Mouse (Mus musculus): Measurements from ENCODE around the gene Fpgs. TPM values are rescaled to one million over a fixed set of nuclear protein-coding genes. Genes with fewer than 3 reads are reported as not detected.
A peak's percentile ranks its signal among the peaks of the same experiment; 100 is the strongest.

The Fpgs gene
- total RNA-seq, 2 experiments from 2014 or later = 6.0 to 7.4 TPM

- no peak for DNase-seq
- intact Hi-C loops (cut with DNase I) = no loop called here
Measured at GRCm38 (mm10) chr2:32676821-32677220, 27.1 kb downstream of the Fpgs start.

- intact Hi-C loops (cut with DNase I) = no loop called here
- DNase-seq = no peak
Measured at GRCm38 (mm10) chr2:32673176-32673917, 30.6 kb downstream of the Fpgs start.

- intact Hi-C loops (cut with DNase I) = no loop called here
Measured at GRCm38 (mm10) chr2:32671907-32672595, 31.9 kb downstream of the Fpgs start.

GRCm38 (mm10) chr2:32671147-32671546, 32.8 kb downstream of the Fpgs start:
- intact Hi-C loops (cut with DNase I) = no loop called here
- DNase-seq = no peak

More at GRCm38 (mm10) chr2:32671907-32672595, 31.9 kb downstream of the Fpgs start:
- no peak for DNase-seq

GRCm38 (mm10) chr2:32669876-32670275, 34.1 kb downstream of the Fpgs start:
- intact Hi-C loops (cut with DNase I) = no loop called here
- DNase-seq = no peak

- DNase-seq = no peak
- intact Hi-C loops (cut with DNase I) = no loop called here
Measured at GRCm38 (mm10) chr2:32668176-32668575, 35.8 kb downstream of the Fpgs start.

GRCm38 (mm10) chr2:32667775-32668174, 36.2 kb downstream of the Fpgs start:
- intact Hi-C loops (cut with DNase I) = no loop called here
- DNase-seq = no peak

- DNase-seq = no peak
- intact Hi-C loops (cut with DNase I) = no loop called here
Measured at GRCm38 (mm10) chr2:32665853-32666252, 38.1 kb downstream of the Fpgs start.

- intact Hi-C loops (cut with DNase I) = no loop called here
- no peak for DNase-seq
Measured at GRCm38 (mm10) chr2:32665345-32665744, 38.6 kb downstream of the Fpgs start.

GRCm38 (mm10) chr2:32662291-32662690, 41.7 kb downstream of the Fpgs start:
- intact Hi-C loops (cut with DNase I) = no loop called here
- DNase-seq = no peak

- intact Hi-C loops (cut with DNase I) = no loop called here
- DNase-seq = peak in 1 of 2 experiments; percentile 47
Measured at GRCm38 (mm10) chr2:32661509-32662107, 42.3 kb downstream of the Fpgs start.

GRCm38 (mm10) chr2:32658873-32659272, 45.1 kb downstream of the Fpgs start:
- intact Hi-C loops (cut with DNase I) = no loop called here
- DNase-seq = no peak

GRCm38 (mm10) chr2:32655826-32656225, 48.1 kb downstream of the Fpgs start:
- intact Hi-C loops (cut with DNase I) = no loop called here
- DNase-seq = peak; percentile 75

- intact Hi-C loops (cut with DNase I) = no loop called here
- no peak for DNase-seq
Measured at GRCm38 (mm10) chr2:32655394-32655744, 48.6 kb downstream of the Fpgs start.

- no peak for DNase-seq
- intact Hi-C loops (cut with DNase I) = no loop called here
Measured at GRCm38 (mm10) chr2:32654743-32655393, 49.1 kb downstream of the Fpgs start.

- DNase-seq = no peak
- intact Hi-C loops (cut with DNase I) = no loop called here
Measured at GRCm38 (mm10) chr2:32653764-32654163, 50.2 kb downstream of the Fpgs start.

GRCm38 (mm10) chr2:32647366-32647765, 56.6 kb downstream of the Fpgs start:
- intact Hi-C loops (cut with DNase I) = no loop called here
- DNase-seq = no peak

GRCm38 (mm10) chr2:32646379-32647056, 57.4 kb downstream of the Fpgs start, which contains the start of gene Eng:
Gene Eng (plus strand): TSS chr2:32646595.
- intact Hi-C loops (cut with DNase I) = no loop called here
- peak; percentile 85 to 88 for DNase-seq

- no peak for DNase-seq
- intact Hi-C loops (cut with DNase I) = no loop called here
Measured at GRCm38 (mm10) chr2:32645647-32646046, 58.3 kb downstream of the Fpgs start.

GRCm38 (mm10) chr2:32644799-32645475, 59.0 kb downstream of the Fpgs start:
- no peak for DNase-seq
- intact Hi-C loops (cut with DNase I) = no loop called here

All from heart, postnatal 14 days (tissue).